Mouse (Mus musculus) layer of hippocampus, adult 2 months (tissue): ENCODE results near the gene Baiap2. TPM values are rescaled to one million over a fixed set of nuclear protein-coding genes. Genes with fewer than 3 reads are reported as not detected.

Source experiments
- DNase-seq, 2 experiments: peaks; one replicate each; pipeline ENCODE4 v3.0.0; 2022; ENCODE audit warnings: low spot score in 2 of 2
- H3K27ac ChIP-seq: fragments of 200-600 bp; 2 replicates; pipeline ENCODE4 v1.8.1; 2022
- H3K4me3 ChIP-seq: fragments of 200-600 bp; 2 replicates; pipeline ENCODE4 v1.8.1; 2022; ENCODE audit warnings: mild to moderate bottlenecking
- CTCF ChIP-seq: fragments of 200-600 bp; conservative IDR thresholded peaks from 2 replicates; pipeline ENCODE4 v1.8.1; 2022; ENCODE audit warnings: antibody characterized with exemption, mild to moderate bottlenecking, moderate library complexity
- total RNA-seq, 2 experiments: library from RNA; stranded (reverse); gene quantifications; 2 replicates each; pipeline ENCODE4 v1.2.3; 2021

Gene Baiap2
- total RNA-seq, 2 experiments from 2014 or later = 244 to 257 TPM

GRCm38 (mm10) chr11:120034306-120034705 lies 91.7 kb downstream of the Baiap2 start:
- DNase-seq = no peak
- no peak for TF ChIP-seq CTCF
- Histone ChIP-seq H3K4me3 (no peak overlapping the region), H3K27ac (peak overlapping the region; percentile 53; the same call in 1 of the 2 replicates)

- DNase-seq = no peak
- H3K4me3 ChIP-seq = no peak overlapping the region
- no peak for TF ChIP-seq CTCF
- no peak overlapping the region for H3K27ac ChIP-seq
Measured at GRCm38 (mm10) chr11:120034762-120035161, 92.2 kb downstream of the Baiap2 start.

- H3K27ac ChIP-seq = peak overlapping the region; percentile 88
- DNase-seq = no peak
- no peak for TF ChIP-seq CTCF
- H3K4me3 ChIP-seq = no peak overlapping the region
Measured at GRCm38 (mm10) chr11:120039581-120039980, 97.0 kb downstream of the Baiap2 start.

GRCm38 (mm10) chr11:120040440-120040839 lies 97.9 kb downstream of the Baiap2 start:
- TF ChIP-seq CTCF = peak; percentile 22; the same call in 1 of the 2 replicates
- peak overlapping the region; percentile 1; the same call in 1 of the 2 replicates for H3K4me3 ChIP-seq
- peak; percentile 53 to 84 for DNase-seq
- H3K27ac ChIP-seq = peak overlapping the region; percentile 88

GRCm38 (mm10) chr11:120041191-120042123 lies 98.9 kb downstream of the Baiap2 start:
- DNase-seq = peak in 1 of 2 experiments; percentile 49
- peak overlapping the region; percentile 20 for H3K4me3 ChIP-seq
- TF ChIP-seq CTCF = no peak
- H3K27ac ChIP-seq = peak overlapping the region; percentile 88

GRCm38 (mm10) chr11:120042141-120042838 lies 99.7 kb downstream of the Baiap2 start:
- TF ChIP-seq CTCF = no peak
- no peak for DNase-seq
- H3K4me3 ChIP-seq = peak overlapping the region; percentile 20
- peak overlapping the region; percentile 88 for H3K27ac ChIP-seq

- no peak for TF ChIP-seq CTCF
- Histone ChIP-seq H3K27ac (peak overlapping the region; percentile 100), H3K4me3 (peak overlapping the region; percentile 93)
- no peak for DNase-seq
Measured at GRCm38 (mm10) chr11:120045341-120045740, 102.8 kb downstream of the Baiap2 start.

- DNase-seq = no peak
- Histone ChIP-seq H3K4me3 (peak overlapping the region; percentile 93), H3K27ac (peak overlapping the region; percentile 100)
- TF ChIP-seq CTCF = no peak
Measured at GRCm38 (mm10) chr11:120045839-120046552, 103.4 kb downstream of the Baiap2 start.

GRCm38 (mm10) chr11:120046553-120047191 lies 104.1 kb downstream of the Baiap2 start, which contains the start of gene Aatk:
Aatk (minus strand) TSS chr11:120047167.
- no peak for TF ChIP-seq CTCF
- peak in 1 of 2 experiments; percentile 49 for DNase-seq
- H3K4me3 ChIP-seq = peak within 1 kb of the TSS; percentile 93
- H3K27ac ChIP-seq = peak within 1 kb of the TSS; percentile 100

- no peak for DNase-seq
- peak overlapping the region; percentile 93 for H3K4me3 ChIP-seq
- TF ChIP-seq CTCF = no peak
- H3K27ac ChIP-seq = peak overlapping the region; percentile 100
Measured at GRCm38 (mm10) chr11:120047531-120048251, 105.1 kb downstream of the Baiap2 start.

GRCm38 (mm10) chr11:120048252-120048556 lies 105.6 kb downstream of the Baiap2 start:
- DNase-seq = peak; percentile 55 to 75
- Histone ChIP-seq H3K4me3 (peak overlapping the region; percentile 93), H3K27ac (peak overlapping the region; percentile 100)
- peak; percentile 72 for TF ChIP-seq CTCF

GRCm38 (mm10) chr11:120049067-120049466 lies 106.5 kb downstream of the Baiap2 start:
- Histone ChIP-seq H3K27ac (peak overlapping the region; percentile 100; the same call in 1 of the 2 replicates), H3K4me3 (no peak overlapping the region)
- no peak for TF ChIP-seq CTCF
- no peak for DNase-seq
